Mouse (Mus musculus) forebrain, embryonic 13.5 days (tissue): ENCODE results near the gene Vmn2r87. TPM values are rescaled to one million over a fixed set of nuclear protein-coding genes. Genes with fewer than 3 reads are reported as not detected.

Experiments
- polyA plus RNA-seq: library from polyadenylated mRNA; unstranded; fragments of >200 nt; fragmentation: Nextera tagmentation; extraction: Ambion mirVana; gene quantifications from 2 replicates; pipeline ENCODE4 v1.2.1, GENCODE M21; 2015

Gene Vmn2r87
- polyA plus RNA-seq, 1 experiment from 2014 or later, result not detected

Other genes starting within 250 kb of the Vmn2r87 start
- 4.4 and 4.7 TPM in 2 replicates for gene Neurod4, start 217.2 kb downstream of the Vmn2r87 start, polyA plus RNA-seq
- gene Tespa1, start 174.5 kb downstream of the Vmn2r87 start, polyA plus RNA-seq, result not detected in 2 replicates
- gene Vmn2r84, start 103.1 kb downstream of the Vmn2r87 start, polyA plus RNA-seq, result not detected in 2 replicates
- not detected in 2 replicates for gene Vmn2r85, start 67.7 kb downstream of the Vmn2r87 start, polyA plus RNA-seq
- gene Vmn2r86, start 41.3 kb downstream of the Vmn2r87 start, polyA plus RNA-seq, result not detected in 2 replicates